Mouse (Mus musculus) cortical plate, adult 2 months (tissue): ENCODE results near the gene Pigg.

Experiments
- CTCF ChIP-seq: fragments of 200-500 bp; IDR thresholded peaks from 2 replicates; pipeline ENCODE4 v1.5.1; 2011; ENCODE audit warnings: mild to moderate bottlenecking, control low read depth, low read length; ENCODE audit not compliant: insufficient read depth; ENCODE audit errors: extremely low read depth
- POLR2A ChIP-seq: fragments of 200-500 bp; IDR thresholded peaks from 2 replicates; pipeline ENCODE4 v1.6.1; 2011; ENCODE audit warnings: mild to moderate bottlenecking, low read length, control low read depth; ENCODE audit not compliant: insufficient read depth; ENCODE audit errors: extremely low read depth

DNA sequence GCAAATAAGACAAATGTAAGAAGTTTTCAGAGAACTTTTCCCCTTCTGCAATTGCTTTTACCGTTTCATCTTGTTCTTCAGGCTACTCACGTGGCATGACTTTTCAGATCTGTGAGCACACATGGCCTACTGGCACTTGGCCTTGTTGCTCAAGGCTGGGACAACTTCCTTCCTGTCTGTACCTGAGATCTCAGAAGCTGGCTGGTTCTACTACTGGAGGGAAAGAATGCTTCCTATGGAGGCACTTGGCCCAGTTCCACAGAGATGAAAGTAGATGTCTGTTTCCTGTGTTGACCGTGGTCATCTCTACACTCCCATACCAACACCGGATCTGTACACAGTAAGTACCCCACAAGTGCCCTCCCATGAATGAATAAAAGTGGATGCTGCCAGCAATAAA is 47.8 kb downstream of the Pigg start:
- no peak for TF ChIP-seq CTCF
- no peak for TF ChIP-seq POLR2A
